Mouse (Mus musculus): ENCODE results near the gene Usp3.

- TF ChIP-seq CTCF (IDR thresholded peaks at IDR 0.05; ENCODE audit: borderline replicate concordance, extremely low read depth, insufficient read depth, insufficient read length) (no peak), POLR2A (IDR thresholded peaks at IDR 0.05; ENCODE audit: borderline replicate concordance, extremely low read depth, insufficient read depth, insufficient read length, poor library complexity, severe bottlenecking) (no peak)
Measured at GRCm38 (mm10) chr9:66640491-66640890, 47.5 kb upstream of the Usp3 start.
